Mouse (Mus musculus) embryonic fibroblast, embryonic 13.5 days (primary cell): Measurements from ENCODE around the gene Arl15.

Experiments used
- CTCF ChIP-seq: IDR thresholded peaks from 2 replicates; pipeline ENCODE4 v1.5.1; 2011; ENCODE audit warnings: mild to moderate bottlenecking, control low read depth, low read length, moderate library complexity, borderline replicate concordance; ENCODE audit not compliant: insufficient read depth
- POLR2A ChIP-seq: IDR thresholded peaks from 2 replicates; pipeline ENCODE4 v1.6.1; 2011; ENCODE audit warnings: low read depth, mild to moderate bottlenecking, control low read depth, low read length, moderate library complexity

GRCm38 (mm10) chr13:114080491-114080890 is 286.2 kb downstream of the Arl15 start:
- TF ChIP-seq POLR2A: no peak
- no peak for TF ChIP-seq CTCF
